Mouse (Mus musculus) right cerebral cortex, postnatal 36 days (tissue): ENCODE results near the gene Arhgef12.

Experiments used
- DNase-seq, 2 experiments: peaks; one replicate each; pipeline ENCODE4 v3.0.0; 2022; ENCODE audit warnings: low spot score in 2 of 2, mixed read lengths in 1 of 2

The Arhgef12 gene

GRCm38 (mm10) chr9:43076163-43076562 is 30.9 kb downstream of the Arhgef12 start:
- no peak for DNase-seq

GRCm38 (mm10) chr9:43074611-43075010 is 32.4 kb downstream of the Arhgef12 start:
- no peak for DNase-seq

DNA sequence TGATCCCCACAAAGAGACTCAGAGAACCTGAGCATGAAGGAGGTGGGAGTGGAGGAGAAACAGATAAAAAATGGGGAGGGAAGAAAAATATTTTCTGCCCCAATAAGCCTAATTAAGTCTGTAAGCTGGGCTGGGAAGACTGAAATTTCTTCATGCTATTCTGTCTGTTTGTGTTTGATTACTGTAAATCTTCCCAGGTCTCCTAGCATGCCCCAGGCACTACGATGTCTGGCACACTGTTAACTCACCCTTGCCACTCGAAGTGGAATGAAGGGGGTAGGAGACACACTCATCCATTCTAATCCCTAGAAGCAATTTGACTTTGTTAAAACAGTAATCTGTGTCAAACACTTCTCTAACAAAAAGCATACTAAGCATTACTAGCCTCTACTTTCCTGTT is 35.3 kb downstream of the Arhgef12 start:
- no peak for DNase-seq

GRCm38 (mm10) chr9:43071176-43071575 is 35.9 kb downstream of the Arhgef12 start:
- DNase-seq = no peak

DNA sequence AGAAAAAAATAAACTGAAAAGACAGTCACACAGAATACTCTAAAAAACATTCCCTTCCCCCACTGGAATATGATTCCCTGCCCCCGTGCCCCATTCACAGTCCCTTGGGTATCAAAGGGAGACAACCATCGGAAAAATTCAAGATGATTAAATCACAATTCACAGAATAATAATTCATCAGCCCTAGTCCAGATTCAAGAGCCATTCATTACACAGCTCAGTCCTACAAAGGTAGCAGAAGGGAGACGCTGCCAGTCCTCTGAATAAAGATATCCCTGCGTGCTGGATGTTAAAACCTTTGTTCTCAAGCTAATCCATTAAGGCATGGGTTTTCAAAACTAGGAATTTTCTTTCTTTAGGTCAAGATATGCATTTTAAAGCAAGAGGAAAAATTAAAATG is 36.5 kb downstream of the Arhgef12 start:
- no peak for DNase-seq

DNA sequence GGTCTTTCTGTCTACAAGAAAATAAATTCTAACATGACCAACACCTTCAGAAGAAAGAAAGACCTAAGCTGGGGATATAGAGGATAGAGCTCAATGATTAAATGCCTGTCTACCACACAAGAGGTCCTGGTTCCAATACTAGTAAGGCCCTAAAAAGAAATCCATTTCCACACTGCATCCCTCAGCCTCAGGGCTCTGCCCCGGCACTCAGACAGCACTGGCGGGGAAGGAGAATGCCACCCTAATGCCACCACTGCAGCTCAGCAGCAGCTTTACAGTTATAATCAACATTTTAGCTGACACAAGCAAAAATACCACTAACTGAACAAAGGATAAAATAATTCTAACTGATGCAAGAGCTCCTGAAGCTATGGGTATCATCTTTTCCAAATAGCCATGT is 36.9 kb downstream of the Arhgef12 start:
- DNase-seq = no peak

DNA sequence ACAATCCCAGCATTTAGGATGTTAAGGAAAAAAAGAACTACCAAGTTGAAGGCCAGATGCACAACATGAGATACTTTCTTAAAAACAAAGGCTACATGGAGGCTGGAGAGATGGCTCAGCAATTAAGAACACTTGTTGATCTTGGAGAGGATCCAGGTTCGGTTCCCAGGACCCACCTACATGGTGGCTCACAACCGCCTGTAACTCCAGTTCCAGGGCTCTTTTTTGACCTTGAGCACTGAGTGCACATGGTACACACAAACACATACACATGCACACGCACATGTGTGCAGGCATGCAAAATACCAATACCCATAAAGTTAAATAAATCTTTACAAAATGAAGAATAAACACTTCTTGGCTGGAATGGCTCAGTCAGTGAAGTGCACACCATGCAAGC is 39.1 kb downstream of the Arhgef12 start:
- DNase-seq = no peak

DNA sequence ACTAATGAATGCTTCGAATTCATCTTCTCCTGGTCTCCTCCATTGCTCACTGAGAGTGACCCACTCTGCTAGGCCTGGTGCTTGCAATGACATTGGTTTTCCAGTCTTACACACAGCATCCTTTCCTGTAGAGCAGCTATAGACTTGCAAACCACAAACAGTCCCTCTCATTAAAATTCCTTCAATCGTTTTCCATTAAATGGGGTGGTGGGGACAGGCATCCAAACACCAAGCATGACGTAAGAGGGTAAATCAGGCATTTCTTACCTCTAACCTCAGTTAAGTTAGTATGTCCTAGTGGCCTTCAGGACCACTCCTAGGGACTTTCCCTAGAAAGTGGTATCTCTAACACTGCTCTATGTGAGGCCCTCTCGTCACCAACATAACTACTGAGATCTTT is 41.8 kb downstream of the Arhgef12 start:
- no peak for DNase-seq

GRCm38 (mm10) chr9:43061545-43061944 is 45.5 kb downstream of the Arhgef12 start:
- no peak for DNase-seq

GRCm38 (mm10) chr9:43050391-43050790 is 56.6 kb downstream of the Arhgef12 start:
- DNase-seq = no peak

DNA sequence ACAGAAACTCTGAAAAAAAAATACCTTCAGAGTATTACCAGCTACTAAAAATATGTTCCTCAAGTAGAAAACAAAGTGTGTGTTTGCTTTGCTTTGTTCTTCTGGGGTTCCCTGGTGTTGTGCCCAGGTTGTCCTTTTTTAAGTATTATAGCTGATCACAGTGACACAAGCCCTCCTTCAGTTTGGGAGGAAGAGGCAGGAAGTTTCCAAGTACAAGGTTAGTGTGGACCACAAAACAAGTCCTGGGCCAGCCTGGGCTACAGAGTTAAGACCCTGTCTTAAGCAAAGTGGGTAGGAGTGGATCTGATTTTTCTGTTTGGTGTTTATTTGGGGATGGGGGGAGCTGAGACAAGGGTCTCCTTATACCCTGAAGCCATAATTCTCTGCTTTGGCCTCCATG is 62.6 kb downstream of the Arhgef12 start:
- no peak for DNase-seq

GRCm38 (mm10) chr9:43038466-43038865 is 68.6 kb downstream of the Arhgef12 start:
- no peak for DNase-seq

DNA sequence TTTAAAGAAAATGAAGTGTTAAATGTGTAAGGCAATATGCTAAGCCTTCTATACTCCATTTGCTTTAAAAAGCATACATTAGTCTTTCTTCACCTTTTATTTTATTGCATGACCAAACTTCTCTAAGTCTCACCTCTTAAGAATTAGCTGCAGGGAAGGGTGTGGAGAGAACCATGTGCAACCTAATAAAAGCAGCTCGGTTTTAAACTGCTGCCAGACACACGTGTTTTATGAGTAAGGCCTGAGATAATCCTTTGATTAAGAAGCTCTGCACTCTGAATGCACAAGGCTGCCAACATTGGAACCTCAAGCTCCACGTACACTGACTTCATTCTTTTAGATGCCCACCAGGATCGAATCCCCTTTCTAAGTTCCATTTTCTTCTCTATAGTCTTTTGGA is 71.8 kb downstream of the Arhgef12 start:
- no peak for DNase-seq

DNA sequence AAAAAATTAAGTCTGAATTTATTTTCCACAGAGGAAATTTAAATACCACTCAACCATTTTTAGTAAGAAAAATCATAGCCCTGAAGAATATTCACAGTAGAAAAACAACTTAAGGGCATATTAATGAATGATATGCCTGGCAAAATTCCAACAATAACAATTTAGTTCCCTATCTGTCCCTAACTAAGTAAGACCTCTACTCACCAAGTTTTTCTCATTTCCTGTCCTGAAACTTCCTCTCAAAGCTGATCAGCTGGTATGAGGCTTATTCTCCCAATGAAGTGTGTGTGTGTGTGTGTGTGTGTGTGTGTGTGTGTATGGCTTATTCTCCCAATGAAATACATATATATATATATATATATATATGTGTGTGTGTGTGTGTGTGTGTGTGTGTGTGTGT is 72.8 kb downstream of the Arhgef12 start:
- DNase-seq = no peak

DNA sequence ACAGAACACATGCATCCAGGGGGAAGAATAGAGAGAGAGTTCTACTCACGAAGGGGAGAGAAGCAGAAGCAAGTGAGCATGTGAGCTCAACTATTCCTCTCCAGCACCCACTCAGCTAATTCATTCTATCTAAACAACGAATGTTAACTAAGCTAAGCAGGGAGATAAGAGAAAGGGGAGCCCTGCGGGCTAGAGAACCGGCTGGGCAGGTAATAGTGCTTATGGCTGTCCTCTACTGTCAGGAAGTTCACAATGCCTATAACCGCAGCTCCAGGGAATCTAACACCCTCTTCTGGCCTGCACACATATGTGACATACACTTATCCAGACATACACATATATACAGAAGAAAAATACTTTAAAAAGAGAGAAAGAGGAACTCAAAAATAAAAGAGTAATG is 79.3 kb downstream of the Arhgef12 start:
- DNase-seq = no peak

- peak; percentile 32 to 69 for DNase-seq
Measured at GRCm38 (mm10) chr9:43021515-43022251, 85.4 kb downstream of the Arhgef12 start.

GRCm38 (mm10) chr9:43019656-43020055 is 87.4 kb downstream of the Arhgef12 start:
- no peak for DNase-seq

DNA sequence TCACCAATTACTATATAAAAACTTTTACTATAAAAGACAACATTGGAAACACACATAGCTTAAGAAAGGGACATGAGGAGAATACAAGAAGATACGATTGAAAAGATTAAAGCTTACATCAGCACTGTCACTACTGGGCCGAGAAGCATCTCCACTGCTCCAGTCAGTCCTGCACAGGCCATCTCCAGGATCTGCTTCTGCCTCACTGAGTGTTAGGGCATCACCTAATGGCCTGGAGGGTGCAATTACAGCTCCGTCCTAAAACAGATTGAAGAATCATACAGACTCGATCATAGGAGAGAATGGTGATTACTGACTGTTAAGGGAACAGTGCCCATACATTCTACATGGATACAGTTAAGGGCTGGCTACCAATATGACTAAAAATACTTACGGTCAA is 91.3 kb downstream of the Arhgef12 start:
- no peak for DNase-seq

DNA sequence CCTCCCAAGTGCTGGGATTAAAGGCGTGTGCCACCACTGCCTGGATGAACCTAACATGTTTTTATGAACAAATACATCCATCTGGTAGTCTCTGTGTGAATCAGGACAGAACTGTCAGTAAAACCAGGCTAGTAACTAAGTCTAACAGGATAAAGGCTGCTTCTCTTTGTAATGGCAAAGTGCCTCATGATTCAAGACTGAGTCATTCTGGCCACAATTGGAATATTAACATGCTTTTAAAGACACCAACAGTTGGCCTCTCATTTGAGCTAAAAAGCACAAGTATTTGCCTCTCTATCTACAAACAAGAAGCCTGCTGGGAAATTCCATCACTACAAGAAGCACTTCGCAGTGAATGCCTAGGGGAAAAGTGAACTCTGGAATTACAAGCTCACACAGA is 91.7 kb downstream of the Arhgef12 start:
- no peak for DNase-seq

DNA sequence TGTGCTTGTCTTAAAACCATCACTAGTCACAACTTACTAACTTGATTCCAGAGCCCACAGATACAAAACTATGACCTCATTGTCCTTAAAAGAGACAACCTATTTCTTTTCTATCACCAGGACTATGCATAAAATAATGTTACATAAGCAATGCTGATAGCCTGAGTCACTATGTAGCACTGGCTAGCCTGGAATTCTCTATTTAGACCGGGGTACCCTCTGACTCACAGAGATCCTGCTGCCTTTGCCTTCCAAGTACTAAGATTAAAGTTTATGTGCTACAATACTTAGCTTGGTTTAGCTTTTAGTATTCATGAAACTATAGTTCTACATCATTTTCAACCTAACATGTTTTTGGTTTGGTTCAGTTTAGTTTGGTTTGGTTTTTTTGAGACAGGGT is 92.2 kb downstream of the Arhgef12 start:
- no peak for DNase-seq

- no peak for DNase-seq
Measured at GRCm38 (mm10) chr9:43012541-43012940, 94.5 kb downstream of the Arhgef12 start.

DNA sequence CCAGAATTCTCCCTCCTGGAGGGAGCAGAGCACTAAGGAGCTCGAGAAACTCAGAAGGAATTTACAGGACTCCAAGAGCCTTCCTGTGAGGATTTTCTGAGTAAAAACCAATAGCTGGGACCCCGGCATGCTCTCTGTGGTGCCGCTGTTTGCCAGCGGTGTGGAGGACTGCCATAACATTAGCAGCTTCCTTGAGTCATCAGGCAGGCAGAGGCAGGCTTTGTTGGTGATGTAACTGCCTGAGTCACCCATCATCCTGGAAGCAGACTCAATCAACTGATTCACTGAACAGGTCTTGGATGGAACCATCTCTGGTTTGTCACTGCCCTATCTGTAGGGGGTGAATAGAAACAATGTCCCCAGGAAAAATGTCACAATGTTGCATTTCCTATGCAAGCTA is 96.0 kb downstream of the Arhgef12 start:
- DNase-seq = peak; percentile 37 to 53

DNA sequence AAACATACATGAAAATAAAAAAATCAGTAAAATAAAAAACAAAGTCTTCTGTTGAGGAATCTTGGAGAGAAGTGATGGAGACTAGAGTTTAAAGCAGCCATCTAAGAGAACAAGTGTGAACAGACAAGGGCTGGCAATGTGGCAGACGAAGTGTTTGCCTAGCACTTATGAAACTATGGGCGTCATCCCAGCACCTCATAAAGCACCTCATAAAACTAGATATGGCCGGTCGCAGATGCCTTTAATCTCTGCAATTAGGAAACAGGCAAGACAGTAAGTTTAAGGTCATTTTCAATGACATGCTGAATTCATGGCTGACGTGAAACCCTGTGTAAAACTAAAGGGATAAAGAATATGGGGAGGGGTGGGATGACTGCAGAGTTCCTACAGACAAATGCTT is 103.2 kb downstream of the Arhgef12 start:
- no peak for DNase-seq

DNA sequence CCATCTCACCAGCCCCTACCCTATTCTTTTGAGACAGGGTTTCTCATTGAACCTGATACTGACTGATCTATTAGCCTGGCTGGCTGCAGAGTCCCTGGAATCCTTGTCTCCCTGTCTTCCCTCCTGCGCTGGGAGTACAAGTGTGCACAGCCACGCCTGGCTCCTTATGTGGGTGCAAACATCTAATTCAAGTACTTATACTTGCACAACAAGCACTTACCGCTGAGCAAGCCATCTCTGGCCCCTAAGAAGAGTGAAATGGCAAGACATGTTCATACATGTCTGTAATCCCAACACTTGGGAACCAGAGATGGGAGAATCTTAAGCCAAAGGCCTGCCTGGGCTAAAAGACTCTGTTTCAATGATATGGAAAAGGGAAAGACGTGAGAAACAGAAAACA is 104.0 kb downstream of the Arhgef12 start:
- DNase-seq = no peak
